Mouse (Mus musculus) left cerebral cortex, postnatal 36 days (tissue): ENCODE data around the gene Prokr1. TPM values are rescaled to one million over a fixed set of nuclear protein-coding genes. Genes with fewer than 3 reads are reported as not detected.

ENCODE experiments used
- DNase-seq, 2 experiments: peaks; one replicate each; pipeline ENCODE4 v3.0.0; 2021 to 2022; ENCODE audit warnings: low spot score in 2 of 2, mixed read lengths in 1 of 2
- intact Hi-C: fragments of 180-260 bp; cut with DNase I; formaldehyde crosslinking; loops from one replicate; pipeline ENCODE4 v1.15.1; 2025
- total RNA-seq, 2 experiments: library from RNA; stranded (reverse); gene quantifications; 2 replicates each; pipeline ENCODE4 v1.2.3; 2021

Gene Prokr1
- total RNA-seq, 2 experiments from 2014 or later = 0.09 to 0.17 TPM

GRCm38 (mm10) chr6:87532953-87533710, 57.4 kb downstream of the Prokr1 start, which contains the start of gene Arhgap25:
TSS of gene Arhgap25 (minus strand) at chr6:87533259.
- DNase-seq = peak in 1 of 2 experiments; percentile 57

GRCm38 (mm10) chr6:87531456-87532015, 59.0 kb downstream of the Prokr1 start:
- intact Hi-C loops = no loop called here
- DNase-seq = no peak

More at GRCm38 (mm10) chr6:87532953-87533710, 57.4 kb downstream of the Prokr1 start, which contains the start of gene Arhgap25:
- intact Hi-C loops = no loop called here

- no peak for DNase-seq
- intact Hi-C loops = no loop called here
Measured at GRCm38 (mm10) chr6:87530386-87530785, 60.2 kb downstream of the Prokr1 start.

Other genes with a start within 250 kb of the Prokr1 start
- gene Gkn1, start 239.8 kb downstream of the Prokr1 start, total RNA-seq = under 1 TPM; 0.32 to 0.59 TPM
- gene Gkn2, start 217.4 kb downstream of the Prokr1 start, total RNA-seq = not detected
- gene Gkn3, start 201.8 kb downstream of the Prokr1 start, total RNA-seq = 1 to 10 TPM; 2.9 to 3.6 TPM
- not detected for gene Bmp10, start 161.7 kb downstream of the Prokr1 start, total RNA-seq
- 10 to 100 TPM in 1 of 2 experiments, 1 to 10 TPM in 1; 7.9 to 10.7 TPM for gene Arhgap25, start 57.5 kb downstream of the Prokr1 start, total RNA-seq
- gene Aplf, start 81.5 kb upstream of the Prokr1 start, total RNA-seq = 1 to 10 TPM; 8.2 to 8.5 TPM
- gene Efcc1, start 140.1 kb upstream of the Prokr1 start, total RNA-seq = 1 to 10 TPM; 3.9 to 6.0 TPM
- gene Gp9, start 187.3 kb upstream of the Prokr1 start, total RNA-seq = 1 to 10 TPM; 1.3 to 1.9 TPM
- gene Rab43, start 221.4 kb upstream of the Prokr1 start, total RNA-seq = 10 to 100 TPM; 14.1 to 18.1 TPM
- 1 to 10 TPM; 1.4 to 3.0 TPM for gene Gm45140, start 245.1 kb upstream of the Prokr1 start, total RNA-seq
- gene Isy1, start 248.1 kb upstream of the Prokr1 start, total RNA-seq = 10 to 100 TPM; 24.3 to 39.2 TPM